Mouse (Mus musculus): ENCODE measurements around the gene Rex2. TPM values are rescaled to one million over a fixed set of nuclear protein-coding genes. Genes with fewer than 3 reads are reported as not detected.
"Not testable (repeated sequence)": the region's sequence is repeated elsewhere in the genome, so short reads cannot be mapped to it uniquely, and the experiment has no call there.

The Rex2 gene
- polyA plus RNA-seq, 1 experiment from 2014 or later, result not detected

DNA sequence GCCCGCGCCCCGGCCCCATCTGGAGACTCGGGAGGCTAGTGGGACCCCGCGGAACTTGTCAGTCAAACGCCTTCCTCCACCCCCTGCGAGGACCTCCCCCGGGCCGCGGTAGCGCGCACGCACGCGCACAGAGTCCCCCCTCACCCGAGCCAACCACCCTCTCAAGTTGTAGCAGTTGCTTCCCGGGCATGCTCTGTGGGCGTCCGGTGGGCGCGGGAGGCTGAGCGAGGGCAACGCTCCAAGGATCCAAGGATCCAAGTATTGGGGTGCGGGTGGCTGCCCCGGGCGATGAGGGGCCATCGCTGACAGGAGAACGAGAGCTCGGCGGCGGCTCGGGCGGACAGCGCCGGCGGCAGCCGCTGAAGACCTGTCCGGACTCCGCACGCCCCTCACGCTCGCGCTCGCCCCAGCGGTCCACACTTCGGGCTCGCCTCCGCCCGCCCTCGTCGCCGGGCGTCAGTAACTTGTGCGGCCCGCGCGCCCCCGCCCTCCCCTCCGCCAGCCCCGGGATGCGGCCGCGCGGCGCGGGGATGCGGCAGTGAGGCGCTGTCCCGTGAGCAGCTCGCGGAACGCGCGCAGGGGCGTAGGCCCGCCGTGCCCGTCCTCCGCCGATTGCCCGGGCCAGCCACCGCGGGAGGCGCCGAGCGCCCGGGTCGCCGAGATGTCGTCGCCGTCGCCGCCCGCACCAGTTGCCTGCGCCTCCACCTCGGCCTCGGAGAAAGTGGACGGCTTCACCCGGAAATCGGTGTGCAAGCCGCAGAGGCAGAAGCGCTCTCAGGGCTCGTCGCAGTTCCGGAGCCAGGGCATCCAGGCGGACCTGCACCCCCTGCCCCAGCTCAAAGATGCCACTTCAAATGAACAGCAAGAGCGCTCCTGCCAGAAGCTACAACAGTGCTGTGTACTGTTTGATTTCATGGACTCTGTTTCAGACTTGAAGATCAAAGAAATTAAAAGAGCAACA lies 80.3 kb downstream of the Rex2 start:
- not testable (repeated sequence) for H3K9me3 ChIP-seq (ENCODE audit: control insufficient read depth, low read length); H3K36me3 ChIP-seq (ENCODE audit: control insufficient read depth, insufficient read depth, low read length); H3K4me1 ChIP-seq (replicated peaks; ENCODE audit: control insufficient read depth, insufficient read depth, low read length); H3K27ac ChIP-seq (ENCODE audit: low read depth, low read length); H3K27me3 ChIP-seq (ENCODE audit: control insufficient read depth, insufficient read depth, low read length)
- DNase-seq (ENCODE audit: low spot score), result peak; percentile 67
- ATAC-seq (replicated peaks; ENCODE audit: low FRiP score), result peak; percentile 93
- Histone ChIP-seq H3K4me3 (ENCODE audit: low read depth, low read length) (peak overlapping the region; percentile 37), H3K4me2 (ENCODE audit: low read depth, low read length, severe bottlenecking) (peak overlapping the region; percentile 62), H3K9ac (ENCODE audit: low read length) (peak overlapping the region; percentile 39; the same call in 1 of the 2 replicates)
- WGBS, result under 1% methylated on average over 74 of the region's 109 CpGs

DNA sequence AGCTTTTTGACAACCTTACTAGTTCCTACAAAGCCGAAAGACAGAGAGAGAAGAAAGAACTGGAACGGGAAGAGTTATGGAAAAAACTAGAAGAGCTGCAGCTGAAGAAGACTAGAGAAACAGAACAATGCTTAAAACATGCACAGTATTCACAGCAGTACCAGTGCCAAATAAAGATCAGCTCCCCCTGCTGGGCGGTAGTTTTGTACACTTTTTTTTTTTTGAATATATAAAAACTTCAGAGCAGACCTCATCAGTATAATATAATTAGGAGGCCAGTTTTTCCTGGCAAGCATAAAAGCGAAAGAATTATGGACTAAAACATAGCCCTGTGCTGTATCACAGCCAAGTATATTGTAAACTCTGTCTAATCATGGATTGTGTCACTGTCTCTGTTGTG lies 82.2 kb downstream of the Rex2 start:
- H3K9me3 ChIP-seq (ENCODE audit: control insufficient read depth, low read length); H3K9ac ChIP-seq (ENCODE audit: low read length); H3K27me3 ChIP-seq (ENCODE audit: control insufficient read depth, insufficient read depth, low read length); H3K4me2 ChIP-seq (ENCODE audit: low read depth, low read length, severe bottlenecking); DNase-seq (ENCODE audit: low spot score); ATAC-seq (replicated peaks; ENCODE audit: low FRiP score); H3K4me3 ChIP-seq (ENCODE audit: low read depth, low read length); H3K27ac ChIP-seq (ENCODE audit: low read depth, low read length); H3K4me1 ChIP-seq (replicated peaks; ENCODE audit: control insufficient read depth, insufficient read depth, low read length); H3K36me3 ChIP-seq (ENCODE audit: control insufficient read depth, insufficient read depth, low read length): not testable (repeated sequence)
- WGBS, result 61% methylated on average over 4 of the region's 4 CpGs

Other genes with a start within 250 kb of the Rex2 start
- gene Gm21411, start 112.3 kb upstream of the Rex2 start, polyA plus RNA-seq (2014; fragmentation: Nextera tagmentation; extraction: Ambion mirVana), result not detected in 2 replicates
- 0.35 TPM in 1 of 2 replicates, not detected in the other for gene Zfp989, start 49.9 kb upstream of the Rex2 start, polyA plus RNA-seq (2014; fragmentation: Nextera tagmentation; extraction: Ambion mirVana)
- 6.4 and 7.6 TPM in 2 replicates for gene Zfp991, start 110.2 kb downstream of the Rex2 start, polyA plus RNA-seq (2014; fragmentation: Nextera tagmentation; extraction: Ambion mirVana)

All from forebrain, embryonic 11.5 days (tissue).